Mouse (Mus musculus): Measurements from ENCODE around the gene Gpn1.
"Not testable (repeated sequence)": the region's sequence is repeated elsewhere in the genome, so short reads cannot be mapped to it uniquely, and the experiment has no call there.

Gpn1 gene

DNA sequence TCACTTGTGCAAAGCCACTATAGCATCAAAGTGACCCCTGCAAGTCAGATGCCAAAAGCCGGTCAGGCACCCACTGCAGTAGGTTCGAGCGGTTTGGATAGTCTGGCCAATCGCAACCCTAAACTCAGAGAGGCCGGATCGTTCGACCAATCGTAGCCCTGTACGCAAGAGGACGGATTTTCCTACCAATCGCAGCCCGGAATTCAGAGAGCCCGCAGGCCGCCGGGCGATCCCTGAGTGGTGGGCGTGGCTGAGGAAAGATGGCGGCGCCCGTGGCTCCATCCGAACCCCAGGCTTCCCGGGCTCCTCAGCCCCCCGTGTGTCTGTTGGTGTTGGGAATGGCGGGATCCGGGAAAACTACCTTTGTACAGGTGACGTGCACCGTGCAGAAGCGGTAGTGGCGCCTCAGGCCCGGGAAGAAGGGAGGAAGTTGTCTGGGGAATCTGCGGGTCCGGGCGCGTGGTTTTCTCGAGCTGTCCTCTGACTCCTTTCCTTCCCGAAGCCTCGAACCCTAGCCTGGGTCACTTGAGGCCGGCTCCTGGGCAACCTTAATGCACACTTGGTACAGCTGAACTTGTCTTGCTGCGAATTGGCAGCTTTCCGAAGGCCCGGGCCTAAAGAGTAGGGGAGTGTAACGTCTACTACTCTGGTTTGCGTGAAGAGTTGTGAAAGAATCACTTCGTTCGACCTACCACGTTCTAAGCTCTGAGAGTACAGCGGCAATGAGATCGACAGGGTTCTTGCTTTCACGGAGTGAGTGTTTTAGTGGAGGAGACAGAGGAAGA, at the start of gene Gpn1:
Gene Gpn1, plus strand, starts transcription at position 229 of the 785 bp plus-strand sequence.
- DNase-seq (ENCODE audit: low spot score in 2 of 2), result peak; percentile 96 to 97

DNA sequence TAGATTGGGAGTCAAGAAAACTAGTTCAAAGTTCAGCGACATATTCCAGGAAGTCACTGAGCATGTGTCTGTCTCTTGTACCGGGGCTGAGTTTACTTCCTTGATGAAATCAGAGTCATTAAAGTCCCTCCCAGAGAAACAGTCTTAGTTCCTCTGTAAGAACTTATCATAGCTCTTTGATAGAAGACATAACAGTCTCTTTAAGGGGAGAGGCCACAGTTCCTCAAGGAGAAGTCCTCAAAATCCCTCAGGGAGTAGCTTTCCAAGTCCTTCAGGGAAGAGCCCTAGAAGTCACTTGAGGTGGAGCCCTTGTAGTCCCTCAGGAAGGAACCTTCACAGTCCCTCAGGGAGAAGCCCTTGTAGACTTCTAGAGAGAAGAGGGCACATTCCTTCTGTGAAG, 43.2 kb upstream of the Gpn1 start:
- DNase-seq (ENCODE audit: low spot score in 2 of 2), result no peak

DNA sequence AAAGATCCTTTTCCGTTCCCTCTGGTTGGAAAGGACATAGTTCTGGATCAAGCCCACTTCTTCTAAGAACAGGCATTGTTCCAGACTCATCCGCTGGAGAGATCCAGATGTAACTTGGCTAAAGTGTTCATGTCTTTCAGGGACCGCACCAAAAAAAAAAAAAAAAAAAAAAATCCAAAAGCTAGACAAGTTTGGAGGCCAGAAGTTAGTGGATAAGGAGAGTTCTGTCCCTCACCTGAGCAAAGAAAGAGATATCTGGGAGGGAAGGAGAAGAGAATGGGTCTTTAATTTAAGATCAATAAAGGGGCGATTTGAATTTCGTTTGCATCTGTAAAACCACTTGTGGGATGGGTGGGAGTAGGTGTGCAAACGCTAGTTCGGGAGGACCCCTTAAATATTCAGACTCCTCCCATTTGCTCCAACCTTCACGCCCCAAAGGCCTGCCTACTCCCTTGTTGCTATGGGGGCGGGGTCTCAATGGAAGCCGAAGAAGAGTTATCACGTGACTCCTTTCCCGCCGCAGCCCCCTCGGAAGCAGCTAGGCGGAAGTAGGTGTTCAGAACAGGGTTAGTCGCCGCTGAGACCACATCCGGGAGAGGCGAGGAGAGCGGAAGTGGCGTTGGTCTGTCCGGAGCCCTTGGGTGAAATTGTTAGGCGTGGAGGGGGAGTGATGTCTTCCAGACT, 42.5 kb upstream of the Gpn1 start, which contains the start of gene Zfp512:
Gene Zfp512, plus strand, starts transcription at position 554 of the 684 bp plus-strand sequence.
- DNase-seq (ENCODE audit: low spot score in 2 of 2), result peak; percentile 98

DNA sequence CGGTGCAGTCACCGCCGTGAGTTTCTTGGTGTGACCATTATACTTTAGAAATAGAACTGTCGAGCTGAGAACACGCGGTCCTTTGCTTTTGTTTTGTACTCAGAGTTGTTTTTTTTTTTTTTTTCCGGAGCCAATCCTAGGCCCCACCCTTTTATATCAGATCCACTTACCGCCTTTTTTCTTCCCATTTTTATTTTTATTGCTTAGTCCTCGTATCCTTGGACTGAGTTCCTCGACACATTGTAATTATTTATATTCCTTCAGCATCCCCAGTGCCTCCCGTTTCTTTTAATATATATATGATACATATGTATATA, 42.0 kb upstream of the Gpn1 start:
- no peak for DNase-seq (ENCODE audit: low spot score in 2 of 2)

DNA sequence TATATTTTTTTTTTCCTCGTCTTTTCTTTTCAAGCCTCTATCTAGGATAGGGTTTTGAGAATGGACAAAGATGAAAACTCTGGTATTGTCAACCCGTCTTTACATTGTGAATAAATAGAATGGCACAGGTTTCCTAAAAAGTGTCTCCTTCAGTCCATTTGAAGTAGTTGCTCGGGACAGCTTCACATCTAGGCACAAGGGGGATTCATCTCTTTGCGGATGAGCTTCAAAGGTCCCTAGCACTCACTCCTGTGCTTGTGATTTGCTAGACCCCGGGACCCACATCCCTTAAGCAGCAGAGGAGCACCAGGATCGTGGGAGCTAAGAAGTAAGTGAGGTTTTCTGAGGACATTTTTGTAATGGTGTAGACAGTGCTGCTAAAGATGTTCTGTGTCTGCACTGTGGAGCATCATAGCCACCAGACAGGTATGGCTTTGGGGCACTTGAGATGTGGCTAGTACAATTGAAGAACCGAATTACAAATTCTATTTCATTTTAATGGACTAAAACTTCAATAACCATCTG, 41.6 kb upstream of the Gpn1 start:
- DNase-seq (ENCODE audit: low spot score in 2 of 2), result no peak

DNA sequence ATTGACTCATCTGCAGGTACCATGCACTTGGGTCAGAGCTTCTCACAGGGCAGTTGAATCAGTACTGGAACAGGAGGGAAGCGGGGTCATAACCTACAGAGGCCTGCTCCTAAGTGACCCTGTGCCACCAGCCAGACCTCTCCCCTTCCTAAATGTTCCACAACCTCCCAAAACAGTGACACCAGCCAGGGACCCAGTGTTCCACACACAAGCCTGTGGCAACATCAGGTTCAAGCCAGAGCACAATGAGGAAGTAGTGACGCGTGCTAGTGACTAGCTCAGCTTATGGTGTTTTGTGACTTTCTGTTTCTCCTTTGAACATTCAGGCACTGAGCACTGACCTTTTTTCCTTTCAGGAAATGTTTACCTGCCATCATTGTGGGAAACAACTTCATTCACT, 26.7 kb upstream of the Gpn1 start:
- DNase-seq (ENCODE audit: low spot score in 2 of 2), result no peak

DNA sequence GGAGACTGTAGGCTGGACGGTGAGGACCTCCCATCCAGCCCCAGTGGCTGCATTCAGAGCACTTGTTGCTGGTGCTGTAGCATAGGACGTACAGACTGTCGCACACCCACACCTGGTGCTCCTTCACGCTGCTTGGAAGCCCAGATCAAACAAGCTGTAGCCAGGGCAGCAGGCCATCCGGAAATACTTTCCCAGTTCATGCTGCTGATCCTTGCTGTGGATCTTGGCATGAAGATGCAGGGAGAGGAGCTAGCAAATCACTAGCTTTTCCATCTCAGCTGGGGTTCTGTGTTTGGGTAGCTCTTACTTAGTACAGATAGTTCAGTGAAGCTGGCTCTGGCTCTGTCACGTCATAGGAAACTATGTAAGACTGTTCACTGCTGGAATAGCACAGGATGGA, 24.8 kb upstream of the Gpn1 start:
- DNase-seq (ENCODE audit: low spot score in 2 of 2), result no peak

DNA sequence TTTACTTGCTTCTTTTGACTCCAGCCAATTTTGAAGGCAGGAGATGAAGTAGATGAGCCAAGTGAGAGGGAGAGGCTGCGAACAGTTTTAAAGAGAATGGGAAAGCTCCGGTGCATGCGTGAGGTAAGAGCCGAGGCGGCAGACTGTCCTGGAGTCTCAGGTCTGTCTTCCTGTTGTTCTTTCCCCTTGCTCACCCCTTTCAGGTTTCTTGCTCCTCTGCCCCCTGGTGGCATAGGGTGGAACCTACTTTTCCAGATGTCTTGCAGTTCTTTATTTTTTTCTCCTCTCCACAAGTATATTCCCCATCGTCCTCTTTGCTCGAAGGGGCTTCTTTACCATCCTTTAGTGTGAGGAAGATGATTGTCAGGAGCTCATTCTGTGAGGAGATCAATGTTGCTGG, 24.2 kb upstream of the Gpn1 start:
- peak in 1 of 2 experiments; percentile 52 for DNase-seq (ENCODE audit: low spot score in 2 of 2)

DNA sequence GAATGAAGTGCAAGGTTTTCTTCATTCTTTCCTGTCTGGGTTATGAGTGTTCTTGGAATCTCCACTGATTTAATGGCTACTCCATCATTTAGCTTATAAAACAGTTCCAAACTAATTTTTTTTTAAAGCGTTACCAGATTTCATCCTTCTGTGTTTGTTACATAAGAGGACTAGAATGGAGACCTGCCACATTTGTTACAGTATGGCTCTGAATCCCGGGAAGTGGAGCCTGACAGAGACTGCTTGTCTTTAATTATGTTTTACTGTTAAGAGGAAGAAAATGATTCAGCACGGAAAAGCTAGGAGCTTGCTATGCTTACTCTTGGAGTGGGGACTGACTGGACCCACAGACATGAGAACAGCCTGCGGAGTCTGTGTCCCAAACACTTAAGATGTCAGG, 14.0 kb upstream of the Gpn1 start:
- no peak for DNase-seq (ENCODE audit: low spot score in 2 of 2)

DNA sequence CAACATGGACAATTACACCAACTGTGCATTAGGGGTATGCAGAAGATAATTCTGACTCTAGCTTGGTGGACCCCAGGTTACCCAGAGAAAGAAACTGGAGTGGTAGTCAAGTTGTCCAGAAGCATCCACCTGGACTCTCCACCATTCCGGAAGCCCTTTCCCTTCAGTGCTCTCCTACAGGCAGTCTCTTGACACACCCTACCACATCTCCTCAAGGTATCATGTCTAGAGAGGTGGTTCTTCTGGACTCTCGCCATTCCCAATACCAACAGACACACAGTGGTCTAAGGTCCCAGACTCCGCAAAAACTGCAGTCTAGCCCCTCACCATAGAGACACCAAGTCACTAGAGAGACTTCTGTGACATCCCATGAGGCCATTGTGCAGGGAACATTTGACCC, 9.1 kb upstream of the Gpn1 start, which contains the start of gene 4930548H24Rik:
Gene 4930548H24Rik, plus strand, starts transcription at position 301 of the 400 bp plus-strand sequence.
- DNase-seq (ENCODE audit: low spot score in 2 of 2), result no peak

DNA sequence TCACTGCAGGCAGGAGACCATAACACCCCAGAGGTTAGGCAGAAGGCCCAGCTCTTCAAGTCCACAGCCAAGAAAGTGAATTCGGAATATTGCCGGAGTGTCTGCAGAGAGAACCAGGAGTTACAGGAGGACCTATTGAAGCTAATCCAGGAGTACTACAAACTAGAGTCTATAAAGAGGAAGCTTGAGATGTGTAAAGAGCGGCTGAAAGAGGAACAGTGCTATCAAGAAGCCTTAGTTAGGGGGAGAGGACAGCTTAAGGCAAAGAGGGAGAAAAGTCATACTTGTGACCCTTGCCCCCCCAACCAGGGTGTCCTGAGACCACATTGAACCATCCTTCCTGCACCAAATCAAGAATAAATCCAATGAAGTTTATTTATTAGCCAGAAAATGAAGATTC, 6.7 kb upstream of the Gpn1 start:
- no peak for DNase-seq (ENCODE audit: low spot score in 2 of 2)

DNA sequence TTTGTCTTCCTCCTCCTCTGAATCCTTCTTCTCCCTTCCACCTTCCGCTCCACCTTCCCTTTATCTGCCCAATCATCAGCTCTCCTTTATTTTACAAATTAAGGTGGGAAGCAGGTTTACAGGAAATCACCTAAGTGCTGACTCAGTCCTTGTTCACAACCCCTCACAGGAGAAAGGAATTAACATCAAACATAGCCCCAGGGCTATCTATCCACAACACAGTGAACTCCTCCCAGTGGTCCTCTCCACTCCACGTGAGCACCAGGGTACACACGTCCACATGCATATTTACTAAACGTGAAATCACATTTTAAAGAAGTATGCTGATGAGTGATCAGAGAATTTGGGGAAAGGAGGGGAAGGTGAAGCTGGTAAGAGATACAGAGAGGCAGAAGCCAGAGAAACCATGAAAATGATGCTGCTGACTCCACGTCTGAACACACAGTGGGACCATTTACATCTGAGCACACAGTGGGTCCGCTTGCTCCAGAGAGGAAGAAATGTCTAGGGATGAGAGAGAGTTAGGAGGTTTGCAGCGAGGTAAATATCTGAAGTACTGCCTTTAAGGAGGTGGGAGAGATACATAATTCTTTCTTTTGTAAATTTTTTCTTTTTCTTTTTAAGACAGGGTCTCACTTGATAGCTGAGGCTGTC, 5.3 kb upstream of the Gpn1 start:
- no peak for DNase-seq (ENCODE audit: low spot score in 2 of 2)

DNA sequence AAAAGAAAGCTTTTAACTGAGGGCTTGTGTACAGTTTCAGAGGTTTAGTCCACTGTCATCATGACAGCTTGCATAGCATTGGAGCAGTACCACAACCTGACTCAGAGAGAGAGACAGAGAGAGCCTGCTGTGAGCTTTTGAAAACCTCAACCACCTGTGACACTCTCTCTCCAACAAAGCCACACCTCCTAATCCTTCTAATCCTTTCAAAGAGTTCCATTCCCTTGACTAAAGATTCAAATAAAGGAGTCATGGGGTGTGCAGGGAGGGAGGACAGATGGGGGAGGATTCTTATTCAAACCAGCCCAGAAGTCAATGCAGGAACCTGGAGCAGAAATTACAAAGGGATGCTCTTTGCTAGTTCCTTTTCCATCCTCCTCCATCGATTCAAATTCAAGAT, 2.5 kb upstream of the Gpn1 start:
- DNase-seq (ENCODE audit: low spot score in 2 of 2), result no peak

DNA sequence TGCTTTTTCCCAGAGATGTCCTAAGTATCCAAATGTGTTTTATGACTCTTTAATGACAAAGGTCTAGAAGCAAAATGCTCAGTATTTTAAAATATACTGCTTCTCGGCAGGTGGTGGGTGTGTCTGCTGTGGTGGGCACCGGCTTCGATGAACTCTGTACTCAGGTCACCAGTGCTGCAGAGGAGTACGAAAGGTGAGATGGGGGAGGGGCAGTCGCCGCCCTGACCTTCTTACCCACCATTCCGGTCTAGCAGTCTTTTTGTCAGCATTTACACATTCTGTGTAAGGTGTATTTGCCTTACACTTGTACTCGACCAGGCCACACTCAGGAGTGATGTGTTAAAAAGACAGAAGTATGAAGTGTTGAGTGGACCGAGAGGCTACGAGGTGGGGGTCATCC, 10.3 kb downstream of the Gpn1 start:
- no peak for DNase-seq (ENCODE audit: low spot score in 2 of 2)

DNA sequence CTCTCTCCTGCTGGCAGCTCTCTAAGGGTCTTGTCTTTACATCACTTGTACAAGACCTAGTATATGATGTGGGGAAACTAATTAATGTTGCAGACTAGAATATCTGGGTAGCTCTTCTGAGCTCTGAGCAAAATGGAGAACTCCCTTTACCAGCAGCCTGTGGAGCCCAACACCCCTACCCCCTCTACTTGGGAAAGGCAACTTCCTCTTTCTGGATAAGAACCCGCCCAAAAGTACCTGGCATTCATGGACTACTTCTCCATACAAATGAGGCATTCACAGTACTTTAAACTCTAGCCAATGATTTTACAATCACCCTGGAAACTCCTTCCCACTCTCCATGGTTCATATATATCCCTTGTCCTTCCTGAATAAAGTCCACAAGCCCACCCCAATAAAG, 17.9 kb downstream of the Gpn1 start:
- no peak for DNase-seq (ENCODE audit: low spot score in 2 of 2)

DNA sequence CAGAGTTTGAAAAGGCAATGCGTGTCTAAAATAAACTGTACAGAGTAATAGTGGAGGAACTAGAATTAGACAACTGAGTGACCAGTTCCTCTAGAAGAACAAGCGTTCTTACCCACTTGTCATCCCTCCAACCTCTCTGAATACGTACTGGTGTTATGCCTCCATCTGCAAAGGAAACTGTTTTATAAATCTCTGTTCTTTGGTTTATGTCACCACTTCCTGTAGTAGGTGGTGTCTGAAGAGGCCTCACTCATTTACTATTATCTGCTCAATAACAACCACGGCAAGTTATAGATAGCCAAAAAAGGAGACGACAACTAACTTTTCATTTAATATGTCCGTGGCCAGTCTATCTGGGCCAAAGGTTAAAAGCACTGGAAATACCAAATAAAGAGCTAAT, 26.0 kb downstream of the Gpn1 start:
- DNase-seq (ENCODE audit: low spot score in 2 of 2), result no peak

DNA sequence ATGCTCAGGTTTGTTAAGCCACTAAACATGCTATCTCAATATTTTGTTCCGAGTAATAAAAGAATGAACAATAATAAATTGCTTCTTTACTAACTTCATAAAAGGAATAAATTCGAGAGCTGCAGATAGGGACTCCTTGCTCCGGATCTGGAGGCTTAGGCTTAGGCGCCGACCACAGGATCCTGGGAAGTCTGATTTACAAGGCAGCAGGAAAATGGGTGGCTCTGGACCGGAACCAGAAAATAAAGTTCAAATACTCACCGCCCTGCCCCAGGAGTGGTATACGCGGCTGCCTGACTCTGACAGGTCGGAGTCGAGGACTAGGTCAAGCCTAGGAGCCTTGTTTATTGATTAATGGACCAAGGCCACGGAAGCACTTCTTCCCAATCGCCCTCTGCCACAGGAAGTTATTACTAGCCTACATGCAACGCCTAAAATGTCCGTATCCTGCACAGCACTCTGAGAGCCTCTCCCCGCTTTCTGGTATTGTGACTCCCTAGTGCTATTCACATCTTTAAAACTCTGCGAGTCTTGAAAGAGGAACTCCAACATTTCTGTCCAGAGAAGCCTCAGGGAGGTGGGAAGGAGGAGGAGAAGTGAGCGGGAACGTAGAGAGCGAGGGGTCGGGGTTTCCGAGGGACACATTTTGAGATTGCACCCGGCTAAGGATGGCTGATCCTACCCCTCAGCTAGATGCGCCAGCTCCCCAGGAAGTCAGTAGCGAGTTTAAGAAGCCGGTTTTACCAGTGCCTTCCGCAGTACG, 32.0 kb downstream of the Gpn1 start, which contains the start of gene Slc4a1ap:
Gene Slc4a1ap, plus strand, starts transcription at position 642 of the 763 bp plus-strand sequence.
- DNase-seq (ENCODE audit: low spot score in 2 of 2), result peak; percentile 79 to 83

DNA sequence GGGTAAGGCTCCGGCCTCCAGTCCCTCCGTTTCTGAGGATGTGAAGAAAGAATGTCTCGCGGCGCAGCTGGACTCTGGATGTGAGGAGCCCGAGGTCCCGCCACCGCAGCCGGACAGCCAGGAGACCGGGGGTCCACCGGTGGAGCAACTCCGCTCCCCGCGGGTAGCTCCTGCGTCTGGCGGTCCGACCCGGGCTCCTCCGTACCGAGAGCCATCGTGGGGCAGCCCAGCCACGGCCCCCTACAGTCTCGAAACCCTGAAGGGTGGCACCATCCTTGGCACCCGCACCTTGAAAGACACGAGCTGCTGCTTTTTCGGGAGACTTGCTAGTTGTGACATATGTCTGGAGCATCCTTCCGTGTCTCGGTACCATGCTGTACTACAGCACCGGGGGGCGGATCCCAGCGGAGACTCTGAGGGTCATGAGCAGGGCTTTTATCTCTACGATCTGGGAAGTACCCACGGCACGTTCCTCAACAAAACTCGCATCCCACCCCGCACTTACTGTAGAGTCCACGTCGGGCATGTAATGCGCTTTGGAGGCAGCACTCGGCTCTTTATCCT, 32.7 kb downstream of the Gpn1 start:
- DNase-seq (ENCODE audit: low spot score in 2 of 2), result peak in 1 of 2 experiments; percentile 33

DNA sequence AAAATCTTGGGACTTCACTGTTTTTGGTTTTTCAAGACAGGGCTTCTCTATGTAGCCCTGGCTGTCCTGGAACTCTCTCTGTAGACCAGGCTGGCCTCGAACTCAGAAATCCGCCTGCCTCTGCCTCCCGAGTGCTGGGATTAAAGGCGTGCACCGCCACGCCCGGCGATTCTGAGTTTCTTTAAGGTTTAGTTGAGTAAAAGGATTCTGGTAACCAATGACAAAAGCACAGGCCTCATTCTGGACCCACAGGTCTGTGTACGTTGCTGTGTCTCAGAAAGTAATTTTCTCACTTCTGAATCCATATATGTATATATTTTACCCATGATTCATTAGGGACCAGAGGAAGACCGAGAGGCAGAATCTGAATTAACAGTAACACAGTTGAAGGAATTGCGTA, 33.2 kb downstream of the Gpn1 start, which contains the start of gene Supt7l:
Gene Supt7l, minus strand, starts transcription at position 101 of the 400 bp plus-strand sequence.
- DNase-seq (ENCODE audit: low spot score in 2 of 2), result not testable (repeated sequence)

DNA sequence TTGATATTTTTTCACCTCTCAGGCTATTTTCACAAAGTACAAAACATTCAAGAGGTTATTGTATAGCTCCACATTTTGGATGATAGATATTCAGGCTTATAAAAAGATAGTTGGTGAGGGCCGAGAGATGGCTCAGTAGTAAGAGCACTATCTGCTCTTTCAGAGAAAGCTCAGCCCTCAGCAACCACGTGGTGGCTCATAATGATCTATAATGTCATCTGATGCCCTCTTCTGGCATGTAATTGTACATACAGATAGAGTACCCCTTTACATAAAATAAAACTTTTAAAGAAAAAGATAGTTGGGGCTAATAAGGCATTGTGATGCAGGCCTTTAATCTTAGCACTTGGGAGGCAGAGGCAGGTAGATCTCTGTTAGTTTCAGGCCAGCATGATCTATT, 34.0 kb downstream of the Gpn1 start:
- no peak for DNase-seq (ENCODE audit: low spot score in 2 of 2)

DNA sequence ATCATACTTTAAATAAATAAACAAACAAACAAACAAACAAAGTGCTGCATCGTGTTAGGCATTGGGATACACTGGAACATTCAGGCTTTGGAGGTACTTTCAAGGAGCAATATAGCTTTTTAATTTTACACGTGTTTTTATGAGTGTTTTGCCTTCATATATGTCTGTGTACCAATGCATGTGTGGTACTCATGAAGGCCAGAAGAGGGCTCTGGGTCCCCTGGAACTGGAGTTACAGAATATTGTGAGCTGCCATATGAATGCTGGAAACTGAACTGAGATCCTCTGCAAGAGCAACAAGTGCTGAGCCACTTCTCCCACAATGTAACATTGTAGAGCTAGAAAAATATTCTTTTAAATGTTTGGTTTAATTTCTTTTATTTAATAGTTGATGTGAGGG, 40.7 kb downstream of the Gpn1 start:
- no peak for DNase-seq (ENCODE audit: low spot score in 2 of 2)
